Mouse (Mus musculus) layer of hippocampus, postnatal 36 days (tissue): ENCODE measurements around the gene Samt2. TPM values are rescaled to one million over a fixed set of nuclear protein-coding genes. Genes with fewer than 3 reads are reported as not detected.
"Not testable (repeated sequence)": the region's sequence is repeated elsewhere in the genome, so short reads cannot be mapped to it uniquely, and the experiment has no call there.

ENCODE experiments used
- DNase-seq, 2 experiments: peaks; one replicate each; pipeline ENCODE4 v3.0.0; 2022
- total RNA-seq, 2 experiments: library from RNA; stranded (reverse); gene quantifications; 2 replicates each; pipeline ENCODE4 v1.2.3; 2021

Gene Samt2
- total RNA-seq: not detected

- DNase-seq: not testable (repeated sequence)
These were observed at the start of gene Samt2 for GRCm38 (mm10) chrX:154579260-154579659. Gene Samt2 (minus strand): TSS chrX:154579360.

Other genes with a start within 250 kb of the Samt2 start
- not detected for gene 4930524N10Rik, start 236.0 kb downstream of the Samt2 start, total RNA-seq
- gene Samt4, start 97.4 kb downstream of the Samt2 start, total RNA-seq: not detected